Mouse (Mus musculus): ENCODE results near the gene Stat5a.

Stat5a gene

GRCm38 (mm10) chr11:100858935-100859578 lies at the start of gene Stat5a:
Gene Stat5a (plus strand): TSS chr11:100859351.
- DNase-seq (ENCODE audit: low read depth, low spot score) = no peak

GRCm38 (mm10) chr11:100810516-100810915 lies 48.6 kb upstream of the Stat5a start:
- no peak for DNase-seq (ENCODE audit: low read depth, low spot score)

GRCm38 (mm10) chr11:100811132-100811531 lies 48.0 kb upstream of the Stat5a start:
- no peak for DNase-seq (ENCODE audit: low read depth, low spot score)

GRCm38 (mm10) chr11:100814498-100814897 lies 44.7 kb upstream of the Stat5a start:
- DNase-seq (ENCODE audit: low read depth, low spot score) = no peak

GRCm38 (mm10) chr11:100816342-100816741 lies 42.8 kb upstream of the Stat5a start:
- DNase-seq (ENCODE audit: low read depth, low spot score) = no peak

GRCm38 (mm10) chr11:100816801-100817200 lies 42.4 kb upstream of the Stat5a start:
- DNase-seq (ENCODE audit: low read depth, low spot score) = no peak

GRCm38 (mm10) chr11:100817311-100817710 lies 41.8 kb upstream of the Stat5a start:
- no peak for DNase-seq (ENCODE audit: low read depth, low spot score)

- no peak for DNase-seq (ENCODE audit: low read depth, low spot score)
Measured at GRCm38 (mm10) chr11:100818359-100819012, 40.7 kb upstream of the Stat5a start.

GRCm38 (mm10) chr11:100819048-100819447 lies 40.1 kb upstream of the Stat5a start:
- no peak for DNase-seq (ENCODE audit: low read depth, low spot score)

DNA sequence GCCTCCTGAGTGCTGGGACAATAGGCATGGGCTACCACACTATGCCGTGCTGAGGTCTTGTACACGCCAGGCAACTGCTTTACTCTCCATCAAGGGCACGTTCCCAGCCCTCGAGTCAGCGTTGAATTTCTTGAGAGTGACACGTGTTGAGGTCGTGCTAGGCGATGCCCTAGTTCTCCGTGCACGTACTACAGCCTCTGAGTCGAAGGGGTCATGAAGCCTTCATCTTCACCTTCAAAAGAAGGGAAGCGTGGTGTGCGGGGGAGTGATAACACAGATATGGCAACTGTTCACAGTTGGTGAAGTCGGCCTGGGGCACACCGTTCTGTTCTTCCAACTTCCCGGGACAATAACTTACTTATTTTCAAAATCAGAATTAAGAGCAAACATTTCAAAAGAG lies 39.5 kb upstream of the Stat5a start:
- no peak for DNase-seq (ENCODE audit: low read depth, low spot score)

- DNase-seq (ENCODE audit: low read depth, low spot score) = no peak
Measured at GRCm38 (mm10) chr11:100820047-100820446, 39.1 kb upstream of the Stat5a start.

GRCm38 (mm10) chr11:100821605-100822220 lies 37.4 kb upstream of the Stat5a start:
- DNase-seq (ENCODE audit: low read depth, low spot score) = no peak

DNA sequence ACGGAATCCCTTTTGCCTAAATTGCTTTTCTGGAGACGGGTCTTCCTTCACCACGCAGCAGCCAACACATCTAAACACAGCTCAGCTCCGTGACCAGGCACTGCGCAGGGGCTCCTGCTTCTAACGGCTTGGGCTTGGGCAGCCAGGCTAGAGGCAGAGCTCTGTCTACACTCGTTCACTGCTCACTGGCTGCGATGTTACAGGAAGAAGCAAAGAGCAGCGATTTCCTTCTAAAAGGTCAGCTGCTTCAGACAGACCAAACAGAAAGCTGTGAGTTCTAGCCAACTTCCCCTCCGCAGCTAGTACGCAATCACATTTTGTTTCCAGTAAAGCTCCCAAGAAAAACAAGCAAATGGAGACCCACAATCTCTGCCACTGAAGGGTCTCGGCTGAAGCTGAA lies 36.8 kb upstream of the Stat5a start:
- no peak for DNase-seq (ENCODE audit: low read depth, low spot score)

GRCm38 (mm10) chr11:100823543-100824313 lies 35.4 kb upstream of the Stat5a start:
- DNase-seq (ENCODE audit: low read depth, low spot score) = no peak

GRCm38 (mm10) chr11:100824496-100824895 lies 34.7 kb upstream of the Stat5a start:
- DNase-seq (ENCODE audit: low read depth, low spot score) = no peak

DNA sequence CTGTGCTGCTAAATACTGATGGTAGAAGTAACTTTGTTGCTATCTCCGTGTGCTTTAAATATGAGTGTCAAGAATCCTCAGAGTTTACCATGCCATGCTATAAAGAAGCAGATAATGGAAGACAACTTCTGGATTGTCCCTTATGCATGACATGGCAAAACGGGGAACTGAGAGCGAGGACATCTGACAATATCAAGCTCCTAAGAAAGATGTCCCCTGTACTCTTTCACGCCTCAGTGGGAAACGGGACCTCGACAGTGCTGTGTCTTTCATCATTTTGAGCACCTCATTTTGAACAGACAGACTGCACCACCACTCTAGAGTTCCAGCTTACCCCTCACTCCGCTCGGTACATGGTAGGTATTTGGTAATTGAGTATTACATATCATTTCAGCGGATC lies 33.7 kb upstream of the Stat5a start:
- DNase-seq (ENCODE audit: low read depth, low spot score) = no peak

DNA sequence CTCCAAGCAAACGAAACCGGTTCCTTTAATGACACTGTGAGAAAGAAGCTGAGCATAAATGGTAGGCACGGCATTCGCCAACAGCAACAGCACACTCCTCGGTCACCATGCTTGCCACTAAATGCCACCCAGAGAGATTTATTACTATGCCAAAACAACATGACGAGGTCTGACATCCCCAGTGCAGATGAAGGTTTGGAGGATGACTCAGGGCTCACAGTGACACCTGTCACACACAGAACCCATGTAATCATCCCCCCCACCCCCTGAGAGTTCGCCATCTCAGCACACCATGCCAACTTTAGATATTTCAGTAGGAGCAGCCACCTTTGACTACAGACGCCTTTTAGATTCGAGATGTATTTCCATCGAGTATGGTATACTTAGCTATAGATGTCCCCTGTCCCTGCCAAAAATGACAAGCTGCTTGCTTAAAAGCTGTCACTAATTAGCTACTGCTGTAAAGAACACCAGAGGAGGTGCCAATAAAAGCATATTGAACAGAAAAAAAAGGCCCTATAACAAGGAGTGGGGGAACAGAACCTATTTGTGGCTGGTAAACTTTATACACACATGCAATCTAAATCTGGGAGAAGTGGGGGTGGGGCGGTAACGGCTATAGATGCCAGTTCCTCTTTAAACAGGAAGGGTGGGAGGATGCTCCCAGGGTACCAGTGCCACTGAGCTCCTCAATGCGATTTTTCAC lies 32.8 kb upstream of the Stat5a start:
- DNase-seq (ENCODE audit: low read depth, low spot score) = no peak

GRCm38 (mm10) chr11:100828676-100829151 lies 30.4 kb upstream of the Stat5a start:
- DNase-seq (ENCODE audit: low read depth, low spot score) = no peak

DNA sequence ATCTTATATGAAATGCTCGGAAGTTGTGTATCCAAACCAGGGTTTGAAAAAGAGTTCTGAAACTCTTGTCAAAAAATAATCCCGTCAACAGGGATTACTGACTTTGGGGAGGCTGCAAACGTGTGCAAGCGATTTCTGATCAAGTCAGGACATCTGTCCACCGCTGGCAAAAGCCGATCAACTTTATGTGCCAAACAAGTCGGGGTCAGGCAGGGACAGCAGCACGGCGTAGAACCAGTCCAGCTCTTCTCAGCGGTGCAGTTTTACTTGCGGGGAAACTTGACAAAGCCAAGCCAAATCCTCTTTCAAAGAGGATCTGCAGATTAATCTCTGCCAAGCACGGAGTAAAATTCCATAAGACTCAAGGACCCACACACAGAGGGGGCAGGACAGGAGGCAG lies 29.5 kb upstream of the Stat5a start:
- DNase-seq (ENCODE audit: low read depth, low spot score) = no peak

DNA sequence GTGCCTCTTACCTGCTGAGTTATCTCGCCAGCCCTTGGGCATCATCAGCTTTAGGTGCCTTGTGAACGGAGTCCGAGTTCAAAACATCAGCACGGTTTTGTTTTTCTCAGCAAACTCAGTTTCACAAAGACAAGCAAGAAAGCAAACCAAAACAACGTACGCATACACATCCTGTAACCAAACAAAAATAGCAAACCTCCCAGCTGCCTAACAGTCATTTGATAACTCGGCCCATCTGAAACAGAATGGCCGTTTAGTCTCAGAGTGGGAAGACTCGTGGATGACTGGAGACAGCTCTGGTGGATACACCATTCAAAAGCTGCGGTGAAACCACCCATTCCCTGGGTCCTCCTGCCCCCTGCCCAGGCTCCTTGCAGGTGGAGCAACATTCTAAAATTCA lies 27.8 kb upstream of the Stat5a start:
- DNase-seq (ENCODE audit: low read depth, low spot score) = no peak

DNA sequence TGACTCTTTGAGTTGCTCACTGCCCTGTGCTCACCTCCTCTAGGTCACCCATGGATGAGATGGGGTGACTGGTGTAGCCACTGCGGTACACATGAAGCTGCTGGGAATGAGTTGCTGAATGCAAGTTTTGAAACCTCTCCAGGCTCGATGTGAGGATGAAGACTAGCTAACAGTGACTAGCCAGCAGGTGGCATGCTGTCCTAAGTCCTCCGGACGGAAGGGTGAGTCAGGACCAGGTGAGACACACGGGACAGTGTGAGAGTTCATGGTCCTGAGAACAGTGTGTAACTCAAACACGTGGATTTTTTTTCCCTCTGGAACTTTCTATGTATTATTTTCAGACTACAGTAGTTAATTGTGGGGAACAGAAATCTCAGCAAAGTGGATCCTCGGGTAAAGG lies 25.7 kb upstream of the Stat5a start:
- DNase-seq (ENCODE audit: low read depth, low spot score) = no peak
